Mouse (Mus musculus): Measurements from ENCODE around the gene Htt.
A peak's percentile ranks its signal among the peaks of the same experiment; 100 is the strongest.

Htt gene

GRCm38 (mm10) chr5:34889252-34889651 lies 127.7 kb downstream of the Htt start:
- DNase-seq (ENCODE audit: low read depth, low spot score) = no peak

- DNase-seq (ENCODE audit: low read depth, low spot score) = no peak
These were observed 135.3 kb downstream of the Htt start for GRCm38 (mm10) chr5:34896697-34897453.

GRCm38 (mm10) chr5:34899787-34900469 lies 138.4 kb downstream of the Htt start:
- DNase-seq (ENCODE audit: low read depth, low spot score) = no peak

- DNase-seq (ENCODE audit: low read depth, low spot score) = no peak
These were observed 140.8 kb downstream of the Htt start for GRCm38 (mm10) chr5:34902371-34902770.

GRCm38 (mm10) chr5:34902811-34903385 lies 141.4 kb downstream of the Htt start:
- DNase-seq (ENCODE audit: low read depth, low spot score) = peak; percentile 14

GRCm38 (mm10) chr5:34904412-34904811 lies 142.9 kb downstream of the Htt start:
- no peak for DNase-seq (ENCODE audit: low read depth, low spot score)

- DNase-seq (ENCODE audit: low read depth, low spot score) = no peak
These were observed 145.7 kb downstream of the Htt start for GRCm38 (mm10) chr5:34907230-34907629.

- DNase-seq (ENCODE audit: low read depth, low spot score) = peak; percentile 28
These were observed 146.6 kb downstream of the Htt start, which contains the start of gene Msantd1 for GRCm38 (mm10) chr5:34907910-34908725. Msantd1 (plus strand) TSS chr5:34908012.

- DNase-seq (ENCODE audit: low read depth, low spot score) = no peak
These were observed 147.4 kb downstream of the Htt start for GRCm38 (mm10) chr5:34908726-34909633.

GRCm38 (mm10) chr5:34909634-34910503 lies 148.3 kb downstream of the Htt start:
- no peak for DNase-seq (ENCODE audit: low read depth, low spot score)

GRCm38 (mm10) chr5:34910504-34910815 lies 148.9 kb downstream of the Htt start:
- DNase-seq (ENCODE audit: low read depth, low spot score) = no peak

GRCm38 (mm10) chr5:34915801-34916200 lies 154.3 kb downstream of the Htt start:
- DNase-seq (ENCODE audit: low read depth, low spot score) = peak; percentile 86

GRCm38 (mm10) chr5:34917234-34917655 lies 155.7 kb downstream of the Htt start:
- no peak for DNase-seq (ENCODE audit: low read depth, low spot score)

GRCm38 (mm10) chr5:34918785-34919184 lies 157.2 kb downstream of the Htt start:
- DNase-seq (ENCODE audit: low read depth, low spot score) = no peak

- no peak for DNase-seq (ENCODE audit: low read depth, low spot score)
These were observed 161.0 kb downstream of the Htt start for GRCm38 (mm10) chr5:34922531-34922930.

GRCm38 (mm10) chr5:34923920-34924319 lies 162.4 kb downstream of the Htt start:
- DNase-seq (ENCODE audit: low read depth, low spot score) = no peak

GRCm38 (mm10) chr5:34924519-34924918 lies 163.0 kb downstream of the Htt start:
- no peak for DNase-seq (ENCODE audit: low read depth, low spot score)

GRCm38 (mm10) chr5:34927648-34928047 lies 166.1 kb downstream of the Htt start:
- DNase-seq (ENCODE audit: low read depth, low spot score) = peak; percentile 61

GRCm38 (mm10) chr5:34930151-34930975 lies 168.8 kb downstream of the Htt start:
- DNase-seq (ENCODE audit: low read depth, low spot score) = no peak

Data from 3T3-L1 (cell line).